34 mouse cellular contexts compared by ENCODE assay signal in the genomic region with DNA sequence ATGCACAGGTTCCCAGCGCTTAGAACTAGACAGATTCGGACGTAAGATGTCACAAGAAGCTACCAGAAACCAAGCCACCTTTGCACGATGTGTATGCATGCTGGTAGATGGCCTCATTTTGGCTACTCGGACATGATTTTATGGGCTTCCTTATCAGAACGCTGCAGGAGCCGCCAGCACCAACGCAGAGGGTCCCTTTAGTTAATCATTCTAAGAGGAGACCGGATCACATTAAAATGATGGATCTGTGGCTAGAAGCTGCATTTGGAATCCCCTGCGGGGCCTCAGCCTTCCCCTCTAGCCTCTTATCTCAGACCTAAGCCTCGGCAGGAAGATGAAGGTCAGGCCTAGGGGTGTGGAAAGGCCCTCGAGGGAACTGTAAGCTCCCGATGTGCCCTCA.
DNase-seq lines count a peak whose midpoint lies in the region; ATAC-seq lines count a peak whose summit lies in the region.
"Had no signal": no experiment of that assay in that cellular context is flagged by ENCODE, and none has a peak within 500 bp of the region (broad histone marks: within the 10 kb centered on the region; RNA-seq: fewer than 3 reads in every experiment).

No protein-coding gene starts in this region.

- H3K4me1 ChIP-seq in hindbrain, embryonic 12.5 days, result 0 out of 2 replicates have a peak, but pooled peaks cover 2% of the 10 kb centered on the region
- H3K4me1 ChIP-seq in hindbrain, embryonic 11.5 days (replicated peaks; ENCODE audit: control insufficient read depth, insufficient read depth, low read length), result no peaks in the 10 kb centered on the region
- no peaks in the 10 kb centered on the region for H3K4me1 ChIP-seq in midbrain, embryonic 12.5 days
- no peaks in the 10 kb centered on the region for H3K4me1 ChIP-seq in midbrain, embryonic 14.5 days (ENCODE audit: control insufficient read depth, insufficient read depth, low read length)
- H3K4me1 ChIP-seq in intestine, embryonic 16.5 days (ENCODE audit: control insufficient read depth, insufficient read depth, low read length), result peaks cover 9% of the 10 kb centered on the region
- H3K4me1 ChIP-seq in neural tube, embryonic 15.5 days, result peaks cover 6% of the 10 kb centered on the region; the same call in 1 of the 2 replicates
- H3K4me1 ChIP-seq: embryonic facial prominence, embryonic 13.5 days; hindbrain, embryonic 10.5 days; stomach, embryonic 15.5 days had no signal

- H3K9me3 ChIP-seq in hindbrain, embryonic 12.5 days (replicated peaks), result no peaks in the 10 kb centered on the region
- no peaks in the 10 kb centered on the region for H3K9me3 ChIP-seq in hindbrain, embryonic 11.5 days (ENCODE audit: control insufficient read depth, low read length)
- H3K9me3 ChIP-seq in midbrain, embryonic 12.5 days, result no peaks in the 10 kb centered on the region
- H3K9me3 ChIP-seq in midbrain, embryonic 14.5 days (ENCODE audit: control insufficient read depth, low read length), result no peaks in the 10 kb centered on the region
- H3K9me3 ChIP-seq in intestine, embryonic 16.5 days (ENCODE audit: control insufficient read depth, low read length), result no peaks in the 10 kb centered on the region
- H3K9me3 ChIP-seq in neural tube, embryonic 15.5 days (replicated peaks), result no peaks in the 10 kb centered on the region
- H3K9me3 ChIP-seq: embryonic facial prominence, embryonic 13.5 days; heart, embryonic 13.5 days; hindbrain, embryonic 10.5 days; limb, embryonic 10.5 days; limb, embryonic 15.5 days; liver, embryonic 13.5 days; megakaryocyte, embryonic 14.5 days; stomach, embryonic 15.5 days had no signal

- 74% methylated on average over 13 of the region's 13 CpGs for WGBS in hindbrain, embryonic 12.5 days
- WGBS in hindbrain, embryonic 11.5 days, result 71% methylated on average over 13 of the region's 13 CpGs
- WGBS in midbrain, embryonic 12.5 days, result 79% methylated on average over 13 of the region's 13 CpGs
- WGBS in midbrain, embryonic 14.5 days, result 76% methylated on average over 13 of the region's 13 CpGs
- 20% methylated on average over 13 of the region's 13 CpGs for WGBS in intestine, embryonic 16.5 days
- 54% methylated on average over 13 of the region's 13 CpGs for WGBS in neural tube, embryonic 15.5 days

- H3K27me3 ChIP-seq in hindbrain, embryonic 12.5 days, result no peaks in the 10 kb centered on the region
- H3K27me3 ChIP-seq in hindbrain, embryonic 11.5 days (ENCODE audit: control insufficient read depth, insufficient read depth, low read length), result no peaks in the 10 kb centered on the region
- H3K27me3 ChIP-seq in midbrain, embryonic 12.5 days, result no peaks in the 10 kb centered on the region
- no peaks in the 10 kb centered on the region for H3K27me3 ChIP-seq in midbrain, embryonic 14.5 days (ENCODE audit: control insufficient read depth, insufficient read depth, low read length)
- no peaks in the 10 kb centered on the region for H3K27me3 ChIP-seq in intestine, embryonic 16.5 days (replicated peaks; ENCODE audit: control insufficient read depth, insufficient read depth, low read length)
- no peaks in the 10 kb centered on the region for H3K27me3 ChIP-seq in neural tube, embryonic 15.5 days (replicated peaks)
- H3K27me3 ChIP-seq: embryonic facial prominence, embryonic 13.5 days; liver, embryonic 13.5 days; stomach, embryonic 15.5 days had no signal

- no peak overlapping the region for H3K27ac ChIP-seq in hindbrain, embryonic 12.5 days
- H3K27ac ChIP-seq in hindbrain, embryonic 11.5 days (ENCODE audit: low read depth, low read length), result no peak overlapping the region
- 0 out of 2 replicates have a peak overlapping the region, but pooled peaks have one; percentile 8 for H3K27ac ChIP-seq in midbrain, embryonic 12.5 days (replicated peaks)
- H3K27ac ChIP-seq in midbrain, embryonic 14.5 days (replicated peaks; ENCODE audit: low read depth, low read length), result no peak overlapping the region
- no peak overlapping the region for H3K27ac ChIP-seq in intestine, embryonic 16.5 days (ENCODE audit: low read length)
- peak overlapping the region; percentile 23; the same call in 1 of the 2 replicates for H3K27ac ChIP-seq in neural tube, embryonic 15.5 days (replicated peaks)
- H3K27ac ChIP-seq: embryonic facial prominence, embryonic 13.5 days; gastrocnemius, adult 2 months; heart, adult 2 months; heart, embryonic 13.5 days; hindbrain, embryonic 10.5 days; layer of hippocampus, adult 2 months; limb, embryonic 10.5 days; limb, embryonic 15.5 days; liver, embryonic 13.5 days; stomach, embryonic 15.5 days had no signal

- no peak overlapping the region for H3K9ac ChIP-seq in hindbrain, embryonic 12.5 days
- H3K9ac ChIP-seq in hindbrain, embryonic 11.5 days (ENCODE audit: low read depth, low read length), result no peak overlapping the region
- no peak overlapping the region for H3K9ac ChIP-seq in midbrain, embryonic 12.5 days (replicated peaks)
- H3K9ac ChIP-seq in midbrain, embryonic 14.5 days (replicated peaks; ENCODE audit: low read length), result no peak overlapping the region
- H3K9ac ChIP-seq in intestine, embryonic 16.5 days (ENCODE audit: low read depth, low read length), result 0 out of 2 replicates have a peak overlapping the region, but pooled peaks have one; percentile 17
- H3K9ac ChIP-seq in neural tube, embryonic 15.5 days (replicated peaks), result no peak overlapping the region
- H3K9ac ChIP-seq: embryonic facial prominence, embryonic 13.5 days; heart, embryonic 13.5 days; limb, embryonic 15.5 days; liver, embryonic 13.5 days; stomach, embryonic 15.5 days had no signal

- no peaks in the 10 kb centered on the region for H3K36me3 ChIP-seq in hindbrain, embryonic 12.5 days
- H3K36me3 ChIP-seq in hindbrain, embryonic 11.5 days (ENCODE audit: control insufficient read depth, insufficient read depth, low read length), result no peaks in the 10 kb centered on the region
- no peaks in the 10 kb centered on the region for H3K36me3 ChIP-seq in midbrain, embryonic 12.5 days
- H3K36me3 ChIP-seq in midbrain, embryonic 14.5 days (ENCODE audit: control insufficient read depth, insufficient read depth, low read length), result no peaks in the 10 kb centered on the region
- H3K36me3 ChIP-seq in intestine, embryonic 16.5 days (ENCODE audit: control insufficient read depth, insufficient read depth, low read length), result no peaks in the 10 kb centered on the region
- H3K36me3 ChIP-seq in neural tube, embryonic 15.5 days, result no peaks in the 10 kb centered on the region
- H3K36me3 ChIP-seq: embryonic facial prominence, embryonic 13.5 days; heart, embryonic 13.5 days; hindbrain, embryonic 10.5 days; limb, embryonic 10.5 days; limb, embryonic 15.5 days; liver, embryonic 13.5 days; stomach, embryonic 15.5 days had no signal

- 0 out of 2 replicates have a peak, but pooled peaks have one; percentile 43 for ATAC-seq in hindbrain, embryonic 12.5 days (ENCODE audit: low FRiP score)
- ATAC-seq in hindbrain, embryonic 11.5 days (ENCODE audit: low FRiP score), result no peak
- no peak for ATAC-seq in midbrain, embryonic 12.5 days (ENCODE audit: low FRiP score, low read depth)
- no peak for ATAC-seq in midbrain, embryonic 14.5 days (ENCODE audit: low FRiP score, low TSS enrichment)
- ATAC-seq in intestine, embryonic 16.5 days, result peak; percentile 46
- no peak; the same call in 1 of the 2 replicates for ATAC-seq in neural tube, embryonic 15.5 days (ENCODE audit: low FRiP score)
- ATAC-seq: CD4-positive, CD25-positive, alpha-beta regulatory T cell, adult 4 months; forebrain, embryonic 16.5 days; lung, postnatal 0 days; midbrain, embryonic 16.5 days had no signal

- DNase-seq in hindbrain, embryonic 11.5 days (ENCODE audit: low spot score), result no peak
- DNase-seq in midbrain, embryonic 14.5 days, result no peak
- DNase-seq in layer of hippocampus, adult 9-10 months (ENCODE audit: low spot score), result no peak
- DNase-seq: cerebellum, adult 11 months; cerebellum, adult 9-10 months; cerebellum, postnatal 36 days; embryo, embryonic 11 days; gastrocnemius, adult 2 months; gastrocnemius, postnatal 36 days; heart, adult 2 months; heart, postnatal 14 days; kidney, adult 9 months; liver, embryonic 13.5 days; lung, adult 18-20 months; lung, postnatal 4 days; right cerebral cortex, postnatal 25 days; thymus, adult 18-20 months; thymus, postnatal 25 days had no signal

- no peak overlapping the region for H3K4me3 ChIP-seq in hindbrain, embryonic 12.5 days
- H3K4me3 ChIP-seq in hindbrain, embryonic 11.5 days (ENCODE audit: low read depth, low read length), result no peak overlapping the region
- H3K4me3 ChIP-seq in midbrain, embryonic 12.5 days, result no peak overlapping the region
- no peak overlapping the region for H3K4me3 ChIP-seq in midbrain, embryonic 14.5 days (replicated peaks; ENCODE audit: low read depth, low read length)
- H3K4me3 ChIP-seq in intestine, embryonic 16.5 days (ENCODE audit: low read length), result no peak overlapping the region
- H3K4me3 ChIP-seq in neural tube, embryonic 15.5 days (replicated peaks), result no peak overlapping the region
- H3K4me3 ChIP-seq: embryonic facial prominence, embryonic 13.5 days; gastrocnemius, adult 2 months; heart, adult 2 months; heart, embryonic 13.5 days; hindbrain, embryonic 10.5 days; layer of hippocampus, adult 2 months; limb, embryonic 10.5 days; limb, embryonic 15.5 days; liver, embryonic 13.5 days; megakaryocyte, embryonic 14.5 days; stomach, embryonic 15.5 days had no signal

- H3K4me2 ChIP-seq in hindbrain, embryonic 12.5 days (replicated peaks), result no peak overlapping the region
- H3K4me2 ChIP-seq in hindbrain, embryonic 11.5 days (replicated peaks; ENCODE audit: low read depth, low read length), result no peak overlapping the region
- H3K4me2 ChIP-seq in midbrain, embryonic 12.5 days (replicated peaks), result no peak overlapping the region
- H3K4me2 ChIP-seq in midbrain, embryonic 14.5 days (ENCODE audit: low read length), result no peak overlapping the region
- peak overlapping the region; percentile 23; the same call in 1 of the 2 replicates for H3K4me2 ChIP-seq in intestine, embryonic 16.5 days (ENCODE audit: low read depth, low read length)
- no peak overlapping the region for H3K4me2 ChIP-seq in neural tube, embryonic 15.5 days
- H3K4me2 ChIP-seq: embryonic facial prominence, embryonic 13.5 days; heart, embryonic 13.5 days; limb, embryonic 15.5 days; liver, embryonic 13.5 days; stomach, embryonic 15.5 days had no signal

Comparison
In these comparisons a context has a peak if more than half of its experiments do, and no peak if none do; other contexts are left out.
1. ATAC-seq: peak in hindbrain, embryonic 12.5 days (single experiment) and intestine, embryonic 16.5 days (single experiment); none in hindbrain, embryonic 11.5 days (single experiment), midbrain, embryonic 12.5 days (single experiment), midbrain, embryonic 14.5 days (single experiment) and neural tube, embryonic 15.5 days (single experiment).
2. H3K27ac ChIP-seq: peak in midbrain, embryonic 12.5 days (single experiment) and neural tube, embryonic 15.5 days (single experiment); none in hindbrain, embryonic 12.5 days (single experiment), hindbrain, embryonic 11.5 days (single experiment), midbrain, embryonic 14.5 days (single experiment) and intestine, embryonic 16.5 days (single experiment).